Mouse (Mus musculus) spleen, adult 2 months (tissue): ENCODE results near the gene Kif16b. TPM values are rescaled to one million over a fixed set of nuclear protein-coding genes. Genes with fewer than 3 reads are reported as not detected.
"Not testable (repeated sequence)": the region's sequence is repeated elsewhere in the genome, so short reads cannot be mapped to it uniquely, and the experiment has no call there.

Experiments
- DNase-seq, 2 experiments: peaks; one replicate each; pipeline versions ENCODE4 v3.0.0 to v3.0.0-alpha.2; 2012 to 2021; ENCODE audit warnings: low spot score in 2 of 2, low read depth in 1 of 2
- H3K27ac ChIP-seq: fragments of 200-500 bp; 2 replicates; pipeline ENCODE4 v1.5.1; 2012; ENCODE audit warnings: low read length, inconsistent platforms; ENCODE audit not compliant: insufficient read depth
- H3K27me3 ChIP-seq: fragments of 200-500 bp; 2 replicates; pipeline ENCODE4 v1.6.1; 2012; ENCODE audit warnings: mild to moderate bottlenecking, moderate library complexity, low read length, inconsistent platforms; ENCODE audit not compliant: control insufficient read depth, insufficient read depth
- H3K36me3 ChIP-seq: fragments of 200-500 bp; 2 replicates; pipeline ENCODE4 v1.6.1; 2012; ENCODE audit warnings: mild to moderate bottlenecking, low read length, inconsistent platforms; ENCODE audit not compliant: control insufficient read depth, insufficient read depth
- H3K4me1 ChIP-seq: fragments of 200-500 bp; 2 replicates; pipeline ENCODE4 v1.6.1; 2011; ENCODE audit warnings: inconsistent platforms; ENCODE audit not compliant: control insufficient read depth, insufficient read depth, insufficient read length
- H3K4me3 ChIP-seq: fragments of 200-500 bp; 2 replicates; pipeline ENCODE4 v1.5.1; 2011; ENCODE audit warnings: mild to moderate bottlenecking, inconsistent platforms; ENCODE audit not compliant: insufficient read depth, insufficient read length; ENCODE audit errors: extremely low read depth
- CTCF ChIP-seq: fragments of 200-500 bp; IDR thresholded peaks from 2 replicates; pipeline ENCODE4 v1.5.1; 2011; ENCODE audit warnings: mild to moderate bottlenecking, inconsistent platforms; ENCODE audit not compliant: insufficient read depth, insufficient read length, insufficient replicate concordance; ENCODE audit errors: extremely low read depth
- POLR2A ChIP-seq: fragments of 200-500 bp; IDR thresholded peaks from 2 replicates; pipeline ENCODE4 v1.6.1; 2011; ENCODE audit warnings: low read depth, low read length, inconsistent platforms
- WGBS: fragments of 180-500 bp; shearing (Covaris S2); methylation state at CpG from one replicate; pipeline ENCODE4 v1.1.7; 2018; 5-methylcytosine and 5-hydroxymethylcytosine counted together
- polyA plus RNA-seq: library from polyadenylated mRNA; depleted of rRNA; stranded (reverse); fragments of >200 nt; gene quantifications from 2 replicates; pipeline ENCODE4 v1.2.3, GENCODE M21; 2012

The Kif16b gene
- polyA plus RNA-seq, 1 experiment = 5.6 TPM

DNA sequence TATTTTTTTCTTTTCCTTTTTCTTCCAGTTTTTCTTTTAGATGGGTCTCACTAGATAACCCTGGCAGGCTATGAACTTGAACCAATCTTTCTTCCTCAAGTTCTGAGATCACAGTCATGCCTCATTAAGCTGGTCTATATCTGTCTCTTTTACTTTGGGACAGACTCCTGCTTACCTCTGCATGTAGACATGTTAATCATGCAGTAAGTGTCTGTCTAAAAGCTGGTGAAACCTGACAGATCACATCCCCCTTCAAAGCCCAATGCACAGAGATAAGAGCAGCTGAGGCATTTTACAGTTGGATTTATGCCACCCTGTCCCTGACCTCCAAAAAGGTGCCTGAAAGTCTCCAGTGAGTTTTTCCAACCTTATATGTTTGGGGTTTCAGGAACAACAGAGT, 310.4 kb downstream of the Kif16b start:
- Histone ChIP-seq H3K36me3 (no peaks in the 10 kb centered on the region), H3K27me3 (no peaks in the 10 kb centered on the region), H3K4me1 (no peaks in the 10 kb centered on the region), H3K4me3 (no peak overlapping the region), H3K27ac (no peak overlapping the region)
- DNase-seq = no peak
- no peak for TF ChIP-seq POLR2A
- TF ChIP-seq CTCF = no peak

- Histone ChIP-seq H3K27ac (no peak overlapping the region), H3K27me3 (no peaks in the 10 kb centered on the region), H3K4me1 (no peaks in the 10 kb centered on the region), H3K36me3 (no peaks in the 10 kb centered on the region), H3K4me3 (no peak overlapping the region)
- 73% methylated on average over 6 of the region's 6 CpGs for WGBS
- no peak for DNase-seq
- TF ChIP-seq POLR2A (no peak), CTCF (no peak)
These were observed 311.0 kb downstream of the Kif16b start for GRCm38 (mm10) chr2:142590284-142590724.

- WGBS = 87% methylated on average over 14 of the region's 14 CpGs
- TF ChIP-seq POLR2A = no peak
- TF ChIP-seq CTCF = no peak
- Histone ChIP-seq H3K4me3 (no peak overlapping the region), H3K27me3 (no peaks in the 10 kb centered on the region), H3K36me3 (no peaks in the 10 kb centered on the region), H3K4me1 (no peaks in the 10 kb centered on the region), H3K27ac (no peak overlapping the region)
- no peak for DNase-seq
These were observed 311.7 kb downstream of the Kif16b start for GRCm38 (mm10) chr2:142589403-142590283.

DNA sequence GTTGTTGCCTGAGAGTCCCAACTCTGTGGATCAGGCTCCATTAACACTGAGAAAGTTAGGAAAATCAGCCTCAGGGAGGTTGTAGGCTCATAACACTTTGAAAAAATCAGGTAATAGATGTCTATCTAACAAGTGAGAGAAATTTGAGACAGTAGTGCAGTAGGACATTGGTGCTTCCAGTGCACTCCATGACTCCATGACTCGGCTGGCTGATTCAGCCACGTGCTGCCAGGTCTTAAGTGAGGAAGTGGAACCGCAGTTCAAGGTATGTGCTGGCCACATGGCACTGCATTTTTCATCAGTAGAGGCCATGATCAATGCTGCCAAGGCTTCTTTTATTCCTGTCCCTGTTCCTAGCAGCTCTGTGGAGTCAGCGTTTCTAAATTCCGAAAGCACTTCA, 315.5 kb downstream of the Kif16b start:
- WGBS = 79% methylated on average over 5 of the region's 5 CpGs

DNA sequence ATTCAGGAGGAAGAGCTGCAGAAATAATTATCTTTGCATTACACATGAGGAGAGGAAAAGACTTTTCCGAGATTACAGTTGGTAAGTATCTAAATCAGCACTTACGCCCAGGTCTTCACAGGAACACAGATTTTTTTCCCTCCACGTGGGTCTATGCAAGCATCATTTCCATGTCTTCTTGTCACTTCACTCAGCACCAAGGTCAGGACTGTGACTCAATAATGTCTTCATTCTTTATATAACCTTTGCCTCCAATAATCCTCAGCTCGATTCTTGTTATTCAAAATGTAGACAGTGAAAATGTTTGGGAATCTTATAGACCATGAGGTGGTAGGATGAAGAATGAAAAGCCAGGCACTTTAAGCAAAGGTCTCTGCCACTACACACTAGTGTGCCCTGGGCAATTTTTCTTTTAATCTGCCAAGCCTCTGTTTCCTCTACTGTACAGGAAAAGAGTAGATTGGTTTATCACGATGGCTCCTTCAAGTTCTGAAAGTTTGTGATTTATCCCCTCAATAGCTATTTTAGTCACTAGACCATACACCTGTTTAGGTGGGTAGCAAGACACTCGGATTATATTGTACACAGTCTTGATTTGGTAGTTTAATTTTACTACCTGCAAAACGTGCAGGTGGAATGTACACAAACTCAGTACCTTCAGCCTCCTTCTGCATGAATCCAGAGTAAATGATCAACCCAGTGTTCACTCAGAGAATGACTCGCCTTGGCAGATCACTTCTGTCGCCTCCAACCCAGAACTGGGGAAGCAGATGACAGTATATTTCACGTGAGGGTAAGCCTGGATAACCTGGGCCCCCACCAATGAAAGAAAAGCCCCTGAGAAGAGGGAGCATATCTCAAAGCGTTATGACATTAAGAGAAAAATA, 316.2 kb downstream of the Kif16b start:
- Histone ChIP-seq H3K27ac (no peak overlapping the region), H3K36me3 (no peaks in the 10 kb centered on the region), H3K4me3 (no peak overlapping the region), H3K27me3 (no peaks in the 10 kb centered on the region), H3K4me1 (no peaks in the 10 kb centered on the region)
- TF ChIP-seq POLR2A = no peak
- TF ChIP-seq CTCF = no peak
- 73% methylated on average over 11 of the region's 11 CpGs for WGBS
- DNase-seq = no peak

More for the DNA sequence above, 315.5 kb downstream of the Kif16b start:
- no peak overlapping the region for H3K27ac ChIP-seq
- H3K4me1 ChIP-seq = no peaks in the 10 kb centered on the region
- H3K4me3 ChIP-seq = no peak overlapping the region
- TF ChIP-seq POLR2A = no peak
- TF ChIP-seq CTCF = no peak
- no peaks in the 10 kb centered on the region for H3K36me3 ChIP-seq
- no peak for DNase-seq
- no peaks in the 10 kb centered on the region for H3K27me3 ChIP-seq

- no peak overlapping the region for H3K27ac ChIP-seq
- no peaks in the 10 kb centered on the region for H3K36me3 ChIP-seq
- no peak overlapping the region for H3K4me3 ChIP-seq
- H3K4me1 ChIP-seq = no peaks in the 10 kb centered on the region
- no peak for TF ChIP-seq POLR2A
- TF ChIP-seq CTCF = no peak
- no peaks in the 10 kb centered on the region for H3K27me3 ChIP-seq
- DNase-seq = no peak
These were observed 320.9 kb downstream of the Kif16b start for GRCm38 (mm10) chr2:142580449-142580848.

GRCm38 (mm10) chr2:142577414-142577813, 323.9 kb downstream of the Kif16b start:
- H3K4me1 ChIP-seq, H3K36me3 ChIP-seq, H3K27me3 ChIP-seq, DNase-seq, H3K4me3 ChIP-seq, H3K27ac ChIP-seq: not testable (repeated sequence)
- WGBS = 66% methylated on average over 9 of the region's 9 CpGs
